Mouse (Mus musculus) bone marrow macrophage, adult 2 months (primary cell): ENCODE measurements around the gene Nepro. TPM values are rescaled to one million over a fixed set of nuclear protein-coding genes. Genes with fewer than 3 reads are reported as not detected.

Experiments
- H3K27ac ChIP-seq: 2 replicates; pipeline ENCODE4 v1.5.1; 2012; ENCODE audit warnings: low read depth, low read length; ENCODE audit not compliant: insufficient read depth
- H3K4me1 ChIP-seq: 2 replicates; pipeline ENCODE4 v1.6.1; 2012; ENCODE audit warnings: low read length; ENCODE audit not compliant: control insufficient read depth, insufficient read depth
- H3K4me3 ChIP-seq: 2 replicates; pipeline ENCODE4 v1.5.1; 2012; ENCODE audit warnings: mild to moderate bottlenecking, low read length, moderate library complexity; ENCODE audit not compliant: insufficient read depth
- CTCF ChIP-seq: IDR thresholded peaks from 2 replicates; pipeline ENCODE4 v1.5.1; 2012; ENCODE audit warnings: low read depth, mild to moderate bottlenecking, low read length, moderate library complexity
- POLR2A ChIP-seq: IDR thresholded peaks from 2 replicates; pipeline ENCODE4 v1.6.1; 2012; ENCODE audit warnings: mild to moderate bottlenecking, low read depth, low read length, borderline replicate concordance
- polyA plus RNA-seq: library from polyadenylated mRNA; stranded (reverse); fragments of >200 nt; gene quantifications from 2 replicates; pipeline ENCODE4 v1.2.4, GENCODE M21; 2012; ENCODE audit not compliant: missing spikeins, insufficient read depth, insufficient read length

Gene Nepro
- polyA plus RNA-seq, 1 experiment = 5.8 TPM

DNA sequence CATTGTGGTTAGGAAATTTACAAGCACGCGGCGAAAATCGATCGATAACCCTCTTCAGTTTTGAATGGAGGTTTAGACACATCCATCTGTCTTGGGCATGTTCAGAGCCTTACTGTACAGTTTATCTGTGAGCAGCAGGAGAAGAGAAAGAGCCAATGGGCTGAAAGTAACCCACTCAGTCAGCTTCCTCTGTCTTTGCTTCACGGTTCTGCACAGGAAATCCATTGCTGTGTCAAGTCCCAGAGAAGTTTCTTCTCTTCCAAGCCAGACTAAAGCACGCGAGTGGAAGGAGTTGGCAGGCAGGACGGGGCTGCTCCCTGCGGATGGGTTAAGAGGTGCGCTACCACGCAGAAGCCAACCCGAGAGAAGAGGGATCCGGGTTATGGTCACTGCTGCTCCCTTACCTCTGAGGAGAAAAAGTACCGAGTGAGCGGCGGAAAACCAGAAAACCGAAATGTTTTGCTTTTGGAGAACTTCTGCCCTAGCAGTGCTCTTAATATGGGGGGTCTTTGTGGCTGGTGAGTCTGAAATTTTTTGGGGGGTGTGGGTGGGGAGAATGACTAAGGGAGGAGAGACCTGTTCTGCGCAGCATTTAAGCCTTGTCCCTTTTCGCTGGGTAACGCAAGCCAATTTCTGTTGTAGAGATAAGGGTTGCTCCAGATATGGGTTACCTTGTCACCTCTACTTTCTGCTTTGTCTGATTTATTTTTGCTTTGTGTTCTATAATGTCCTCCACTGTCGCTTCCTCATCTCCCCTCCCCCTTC, 41.6 kb downstream of the Nepro start, which contains the start of gene Cd200r1:
Gene Cd200r1, plus strand, starts transcription at position 182 of the 765 bp plus-strand sequence.
- peak within 1 kb of the TSS; percentile 61 for H3K27ac ChIP-seq
- peaks cover 22% of the 10 kb centered on the region for H3K4me1 ChIP-seq
- peak within 1 kb of the TSS; percentile 72 for H3K4me3 ChIP-seq
- TF ChIP-seq CTCF = no peak
- TF ChIP-seq POLR2A = no peak

DNA sequence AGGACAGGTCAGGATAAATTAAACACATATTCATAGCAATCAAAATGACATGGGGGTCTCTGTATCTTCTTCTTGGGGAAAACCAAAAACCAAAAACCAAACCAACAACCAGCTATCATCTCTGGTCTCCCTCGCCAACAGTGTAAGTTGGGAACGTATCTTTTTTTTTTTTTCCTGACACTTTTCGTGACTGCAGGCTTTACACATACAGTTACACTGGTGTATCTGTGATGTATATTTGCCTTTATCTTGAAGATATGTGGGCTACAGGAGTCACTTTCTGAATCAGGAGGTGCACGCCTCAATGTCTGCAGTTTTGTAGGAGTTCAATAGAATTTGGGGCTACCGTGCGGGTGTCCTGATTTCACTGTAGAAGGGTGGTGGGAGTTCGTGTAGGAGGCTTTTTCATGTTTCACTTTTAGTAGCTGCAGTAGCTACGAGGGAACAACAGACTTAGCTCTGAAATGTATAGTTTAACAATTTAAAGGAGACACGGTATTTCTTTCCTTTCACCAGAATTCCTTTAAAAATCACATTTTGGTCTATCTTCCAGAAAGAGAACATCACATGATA, 42.3 kb downstream of the Nepro start:
- H3K4me1 ChIP-seq = peaks cover 21% of the 10 kb centered on the region
- H3K27ac ChIP-seq = peak overlapping the region; percentile 61
- TF ChIP-seq POLR2A = no peak
- no peak for TF ChIP-seq CTCF
- H3K4me3 ChIP-seq = peak overlapping the region; percentile 72

DNA sequence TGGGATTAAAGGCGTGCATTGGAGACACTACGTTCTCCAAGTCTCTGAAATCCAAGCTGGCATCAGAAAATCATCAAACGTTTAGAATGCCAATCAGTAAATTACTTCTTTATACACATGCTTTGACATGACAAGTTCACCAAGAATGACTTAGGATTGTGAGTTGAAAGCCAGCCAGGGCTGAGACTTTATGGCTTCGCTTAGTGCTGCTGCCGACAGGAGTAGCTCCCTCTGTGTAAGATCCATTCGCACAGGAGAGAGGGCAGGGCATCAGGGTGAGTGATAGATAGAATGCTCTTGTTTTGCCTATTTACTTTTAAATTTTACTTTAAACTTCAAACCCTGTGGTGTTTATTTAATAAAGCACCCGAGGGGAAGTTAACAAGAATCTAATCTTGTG, 43.4 kb downstream of the Nepro start:
- Histone ChIP-seq H3K4me1 (peaks cover 29% of the 10 kb centered on the region), H3K4me3 (peak overlapping the region; percentile 72), H3K27ac (peak overlapping the region; percentile 71)
- no peak for TF ChIP-seq POLR2A

GRCm38 (mm10) chr16:44767967-44768366, 43.9 kb downstream of the Nepro start:
- peak overlapping the region; percentile 71 for H3K27ac ChIP-seq
- H3K4me1 ChIP-seq = peaks cover 33% of the 10 kb centered on the region
- no peak for TF ChIP-seq POLR2A
- no peak for TF ChIP-seq CTCF
- peak overlapping the region; percentile 72 for H3K4me3 ChIP-seq

- TF ChIP-seq CTCF = no peak
- TF ChIP-seq POLR2A = no peak
- Histone ChIP-seq H3K27ac (no peak overlapping the region), H3K4me1 (peaks cover 36% of the 10 kb centered on the region), H3K4me3 (no peak overlapping the region)
Measured at GRCm38 (mm10) chr16:44772577-44772976, 48.5 kb downstream of the Nepro start.

- TF ChIP-seq CTCF = no peak
- Histone ChIP-seq H3K4me3 (no peak overlapping the region), H3K4me1 (peaks cover 38% of the 10 kb centered on the region), H3K27ac (0 out of 2 replicates have a peak overlapping the region, but pooled peaks have one; percentile 18)
Measured at GRCm38 (mm10) chr16:44773673-44774072, 49.6 kb downstream of the Nepro start.

DNA sequence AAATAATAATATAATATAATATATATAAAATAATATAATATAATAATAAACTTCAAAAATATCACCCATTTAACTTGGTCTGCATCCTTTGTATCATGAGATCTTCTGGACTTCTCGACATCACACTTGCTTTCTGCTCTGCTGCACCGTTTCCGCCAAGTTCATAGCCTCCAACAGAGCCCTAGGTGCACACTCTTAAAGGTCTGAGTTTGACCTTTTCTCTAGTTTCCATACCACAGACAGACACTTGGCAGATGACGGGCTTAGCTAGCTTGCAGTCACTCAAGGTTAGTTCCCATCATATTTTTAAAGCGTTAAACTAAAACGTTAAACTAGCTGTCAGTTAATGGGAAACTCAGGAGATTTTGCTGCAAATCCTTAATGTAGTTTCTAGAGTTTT, 50.1 kb downstream of the Nepro start:
- TF ChIP-seq CTCF (no peak), POLR2A (no peak)
- peaks cover 35% of the 10 kb centered on the region for H3K4me1 ChIP-seq
- no peak overlapping the region for H3K4me3 ChIP-seq
- no peak overlapping the region for H3K27ac ChIP-seq

- H3K27ac ChIP-seq = peak overlapping the region; percentile 85
- TF ChIP-seq POLR2A (no peak), CTCF (no peak)
Measured at GRCm38 (mm10) chr16:44778538-44779147, 54.5 kb downstream of the Nepro start.

GRCm38 (mm10) chr16:44779494-44779893, 55.4 kb downstream of the Nepro start:
- Histone ChIP-seq H3K4me3 (0 out of 2 replicates have a peak overlapping the region, but pooled peaks have one; percentile 19), H3K4me1 (peaks cover 13% of the 10 kb centered on the region), H3K27ac (peak overlapping the region; percentile 85)
- TF ChIP-seq POLR2A = no peak

More at GRCm38 (mm10) chr16:44778538-44779147, 54.5 kb downstream of the Nepro start:
- Histone ChIP-seq H3K4me1 (peaks cover 16% of the 10 kb centered on the region), H3K4me3 (peak overlapping the region; percentile 41)

DNA sequence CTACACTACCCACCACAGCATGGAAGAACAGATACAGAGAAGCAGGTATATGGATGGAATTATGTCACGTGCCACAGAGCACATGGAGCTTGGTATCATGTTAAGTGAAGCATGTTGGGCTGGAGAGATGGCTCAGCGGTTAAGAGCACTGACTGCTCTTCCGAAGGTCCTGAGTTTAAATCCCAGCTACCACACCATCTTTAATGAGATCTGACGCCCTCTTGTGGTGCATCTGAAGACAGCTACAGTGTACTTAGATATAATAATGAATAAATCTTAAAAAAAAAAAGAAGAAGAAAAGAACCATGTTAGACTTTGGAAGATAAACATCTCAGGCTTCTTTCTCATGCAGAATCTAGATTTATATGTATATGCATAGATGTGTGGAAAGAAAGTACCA, 56.6 kb downstream of the Nepro start:
- peaks cover 13% of the 10 kb centered on the region for H3K4me1 ChIP-seq
- no peak for TF ChIP-seq CTCF
- no peak for TF ChIP-seq POLR2A
- H3K4me3 ChIP-seq = no peak overlapping the region
- H3K27ac ChIP-seq = no peak overlapping the region

Other genes starting within 250 kb of the Nepro start
- gene Boc, start 165.4 kb upstream of the Nepro start, polyA plus RNA-seq = not detected in 2 replicates
- 21.0 and 29.4 TPM in 2 replicates for gene Gtpbp8, start 22.1 kb downstream of the Nepro start, polyA plus RNA-seq
- 97.6 and 98.0 TPM in 2 replicates for gene Cd200r1, start 41.4 kb downstream of the Nepro start, polyA plus RNA-seq
- 33.5 and 34.4 TPM in 2 replicates for gene Cd200r4, start 87.4 kb downstream of the Nepro start, polyA plus RNA-seq
- gene Cd200r2, start 142.8 kb downstream of the Nepro start, polyA plus RNA-seq = not detected in 2 replicates
- gene Cd200r3, start 219.4 kb downstream of the Nepro start, polyA plus RNA-seq = 0.63 TPM in 1 of 2 replicates, not detected in the other